Mouse (Mus musculus) lung, postnatal 0 days (tissue): ENCODE measurements around the gene Entpd1.

Experiments
- CTCF ChIP-seq: IDR thresholded peaks from 2 replicates; pipeline ENCODE4 v1.5.1; 2016; ENCODE audit warnings: antibody characterized with exemption, mild to moderate bottlenecking
- EP300 ChIP-seq: IDR thresholded peaks from 2 replicates; pipeline ENCODE4 v1.6.1; 2016; ENCODE audit warnings: antibody characterized with exemption, mild to moderate bottlenecking, control low read depth

DNA sequence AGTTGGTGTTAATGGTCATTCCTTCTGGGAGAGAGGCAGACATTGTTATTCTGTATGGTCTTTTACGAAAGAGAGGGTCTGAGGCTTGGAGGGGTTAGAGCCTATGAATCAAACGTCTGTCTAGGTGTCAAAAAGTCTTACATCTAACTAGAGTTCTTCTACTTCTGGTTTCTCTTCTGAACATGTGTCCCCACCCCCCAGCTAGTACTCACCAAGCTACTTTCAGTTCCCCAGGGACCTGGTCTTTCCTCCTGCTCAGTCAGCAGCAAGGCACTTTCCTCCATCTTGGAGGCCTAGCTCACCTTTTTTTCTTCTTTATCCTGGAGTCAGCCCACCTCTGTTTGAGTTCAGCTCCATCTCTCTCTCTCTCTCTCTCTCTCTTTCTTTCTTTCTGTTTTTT is 48.9 kb downstream of the Entpd1 start:
- TF ChIP-seq EP300 (no peak), CTCF (no peak)
